Mouse (Mus musculus) limb, embryonic 10.5 days (tissue): ENCODE results near the gene Sun2. TPM values are rescaled to one million over a fixed set of nuclear protein-coding genes. Genes with fewer than 3 reads are reported as not detected.

Source experiments
- DNase-seq: peaks from one replicate; pipeline ENCODE4 v3.0.0-alpha.2; 2017; ENCODE audit warnings: low spot score
- H3K27ac ChIP-seq: fragments of 300-500 bp; sonication (generic); 2 replicates; pipeline ENCODE4 v1.5.1; 2016; ENCODE audit warnings: mild to moderate bottlenecking
- H3K27me3 ChIP-seq: fragments of 300-500 bp; sonication (generic); 2 replicates; pipeline ENCODE4 v1.6.1; 2016; ENCODE audit warnings: low read depth, mild to moderate bottlenecking; ENCODE audit not compliant: poor library complexity, severe bottlenecking
- H3K36me3 ChIP-seq: fragments of 300-500 bp; sonication (generic); 2 replicates; pipeline ENCODE4 v1.6.1; 2016; ENCODE audit warnings: mild to moderate bottlenecking, moderate library complexity
- H3K4me1 ChIP-seq: fragments of 300-500 bp; sonication (generic); 2 replicates; pipeline ENCODE4 v1.6.1; 2016
- H3K4me3 ChIP-seq: fragments of 300-500 bp; sonication (generic); 2 replicates; pipeline ENCODE4 v1.5.1; 2016; ENCODE audit warnings: mild to moderate bottlenecking, moderate library complexity
- H3K9me3 ChIP-seq: fragments of 300-500 bp; sonication (generic); replicated peaks from 2 replicates; pipeline ENCODE4 v1.6.1; 2016; ENCODE audit warnings: mild to moderate bottlenecking
- WGBS: fragments of 180-500 bp; shearing (Covaris S2); methylation state at CpG from one replicate; pipeline ENCODE4 v1.1.7; 2016; 5-methylcytosine and 5-hydroxymethylcytosine counted together
- polyA plus RNA-seq: library from polyadenylated mRNA; unstranded; fragments of >200 nt; fragmentation: Nextera tagmentation; extraction: Ambion mirVana; gene quantifications from 2 replicates; pipeline ENCODE4 v1.2.1, GENCODE M21; 2016

Gene Sun2
- polyA plus RNA-seq, 1 experiment from 2014 or later, result 3.8 TPM

GRCm38 (mm10) chr15:79687175-79687574 lies 55.2 kb downstream of the Sun2 start:
- peak overlapping the region; percentile 95 for H3K27ac ChIP-seq
- no peaks in the 10 kb centered on the region for H3K27me3 ChIP-seq
- peak; percentile 78 for DNase-seq
- WGBS, result under 1% methylated on average over 27 of the region's 33 CpGs
- H3K4me3 ChIP-seq, result peak overlapping the region; percentile 92
- H3K9me3 ChIP-seq, result no peaks in the 10 kb centered on the region
- H3K4me1 ChIP-seq, result peaks cover 69% of the 10 kb centered on the region
- H3K36me3 ChIP-seq, result peaks cover 10% of the 10 kb centered on the region

- no peaks in the 10 kb centered on the region for H3K9me3 ChIP-seq
- peak overlapping the region; percentile 95 for H3K27ac ChIP-seq
- no peak for DNase-seq
- H3K4me3 ChIP-seq, result peak overlapping the region; percentile 92
- peaks cover 14% of the 10 kb centered on the region for H3K36me3 ChIP-seq
- no peaks in the 10 kb centered on the region for H3K27me3 ChIP-seq
- H3K4me1 ChIP-seq, result peaks cover 59% of the 10 kb centered on the region
- 28% methylated on average over 15 of the region's 15 CpGs for WGBS
These were observed 56.1 kb downstream of the Sun2 start for GRCm38 (mm10) chr15:79686046-79686869.

- H3K4me1 ChIP-seq, result peaks cover 58% of the 10 kb centered on the region
- WGBS, result 28% methylated on average over 6 of the region's 6 CpGs
These were observed 57.1 kb downstream of the Sun2 start for GRCm38 (mm10) chr15:79685141-79685641.

GRCm38 (mm10) chr15:79684616-79685015 lies 57.7 kb downstream of the Sun2 start:
- Histone ChIP-seq H3K27ac (no peak overlapping the region), H3K9me3 (no peaks in the 10 kb centered on the region), H3K4me1 (peaks cover 53% of the 10 kb centered on the region), H3K27me3 (no peaks in the 10 kb centered on the region), H3K4me3 (peak overlapping the region; percentile 92), H3K36me3 (peaks cover 20% of the 10 kb centered on the region)
- 88% methylated on average over 6 of the region's 6 CpGs for WGBS
- no peak for DNase-seq

More at GRCm38 (mm10) chr15:79685141-79685641, 57.1 kb downstream of the Sun2 start:
- Histone ChIP-seq H3K27ac (0 out of 2 replicates have a peak overlapping the region, but pooled peaks have one; percentile 55), H3K9me3 (no peaks in the 10 kb centered on the region), H3K36me3 (peaks cover 17% of the 10 kb centered on the region), H3K4me3 (peak overlapping the region; percentile 92), H3K27me3 (no peaks in the 10 kb centered on the region)
- no peak for DNase-seq

GRCm38 (mm10) chr15:79683707-79684465 lies 58.5 kb downstream of the Sun2 start:
- WGBS, result 81% methylated on average over 19 of the region's 19 CpGs
- peaks cover 46% of the 10 kb centered on the region for H3K4me1 ChIP-seq
- H3K36me3 ChIP-seq, result peaks cover 27% of the 10 kb centered on the region
- peak overlapping the region; percentile 92; the same call in 1 of the 2 replicates for H3K4me3 ChIP-seq
- H3K9me3 ChIP-seq, result no peaks in the 10 kb centered on the region
- no peak overlapping the region for H3K27ac ChIP-seq
- H3K27me3 ChIP-seq, result no peaks in the 10 kb centered on the region
- no peak for DNase-seq

- H3K27me3 ChIP-seq, result no peaks in the 10 kb centered on the region
- H3K9me3 ChIP-seq, result no peaks in the 10 kb centered on the region
- WGBS, result 92% methylated on average over 6 of the region's 6 CpGs
- peaks cover 29% of the 10 kb centered on the region for H3K36me3 ChIP-seq
- no peak overlapping the region for H3K4me3 ChIP-seq
- peaks cover 39% of the 10 kb centered on the region for H3K4me1 ChIP-seq
- H3K27ac ChIP-seq, result no peak overlapping the region
- no peak for DNase-seq
These were observed 59.2 kb downstream of the Sun2 start for GRCm38 (mm10) chr15:79683146-79683545.

- 87% methylated on average over 4 of the region's 4 CpGs for WGBS
These were observed 60.4 kb downstream of the Sun2 start for GRCm38 (mm10) chr15:79681973-79682372.

GRCm38 (mm10) chr15:79677936-79678335 lies 64.4 kb downstream of the Sun2 start:
- H3K27me3 ChIP-seq, result no peaks in the 10 kb centered on the region
- no peak overlapping the region for H3K4me3 ChIP-seq
- peaks cover 73% of the 10 kb centered on the region for H3K36me3 ChIP-seq
- H3K9me3 ChIP-seq, result no peaks in the 10 kb centered on the region
- H3K27ac ChIP-seq, result no peak overlapping the region
- 0 out of 2 replicates have a peak, but pooled peaks cover 3% of the 10 kb centered on the region for H3K4me1 ChIP-seq
- WGBS, result 96% methylated on average over 2 of the region's 2 CpGs
- no peak for DNase-seq

More at GRCm38 (mm10) chr15:79681973-79682372, 60.4 kb downstream of the Sun2 start:
- Histone ChIP-seq H3K27ac (no peak overlapping the region), H3K4me1 (peaks cover 39% of the 10 kb centered on the region), H3K9me3 (no peaks in the 10 kb centered on the region), H3K36me3 (peaks cover 41% of the 10 kb centered on the region), H3K27me3 (no peaks in the 10 kb centered on the region), H3K4me3 (no peak overlapping the region)
- DNase-seq, result no peak

Other genes starting within 250 kb of the Sun2 start
- not detected in 2 replicates for gene Kcnj4, start 237.3 kb downstream of the Sun2 start, polyA plus RNA-seq
- 4.2 and 9.4 TPM in 2 replicates for gene Kdelr3, start 226.1 kb downstream of the Sun2 start, polyA plus RNA-seq
- 44.9 and 51.4 TPM in 2 replicates for gene Ddx17, start 195.8 kb downstream of the Sun2 start, polyA plus RNA-seq
- gene Dmc1, start 137.4 kb downstream of the Sun2 start, polyA plus RNA-seq, result 0.55 and 1.7 TPM in 2 replicates
- 1.0 and 2.1 TPM in 2 replicates for gene Fam227a, start 83.6 kb downstream of the Sun2 start, polyA plus RNA-seq
- 58.4 and 65.6 TPM in 2 replicates for gene Cby1, start 83.3 kb downstream of the Sun2 start, polyA plus RNA-seq
- 253 and 284 TPM in 2 replicates for gene Tomm22, start 71.7 kb downstream of the Sun2 start, polyA plus RNA-seq
- gene Josd1, start 54.6 kb downstream of the Sun2 start, polyA plus RNA-seq, result 23.8 and 24.6 TPM in 2 replicates
- gene Gtpbp1, start 51.7 kb downstream of the Sun2 start, polyA plus RNA-seq, result 48.6 and 53.9 TPM in 2 replicates
- 62.2 and 70.4 TPM in 2 replicates for gene Dnal4, start 35.3 kb upstream of the Sun2 start, polyA plus RNA-seq
- gene Nptxr, start 62.2 kb upstream of the Sun2 start, polyA plus RNA-seq, result 0.55 and 0.65 TPM in 2 replicates
- not detected in 2 replicates for gene Npcd, start 91.7 kb upstream of the Sun2 start, polyA plus RNA-seq
- 15.5 and 18.2 TPM in 2 replicates for gene Cbx6, start 92.2 kb upstream of the Sun2 start, polyA plus RNA-seq
- 5.9 and 9.4 TPM in 2 replicates for gene Apobec3, start 149.1 kb upstream of the Sun2 start, polyA plus RNA-seq
- 1.1 and 1.3 TPM in 2 replicates for gene Cbx7, start 228.6 kb upstream of the Sun2 start, polyA plus RNA-seq